Mouse (Mus musculus): Measurements from ENCODE around the gene Tpra1. TPM values are rescaled to one million over a fixed set of nuclear protein-coding genes. Genes with fewer than 3 reads are reported as not detected.

Tpra1 gene
- polyA plus RNA-seq, 1 experiment from 2014 or later, result 62.2 TPM

- peak overlapping the region; percentile 84 for H3K4me2 ChIP-seq (ENCODE audit: low read length)
- H3K36me3 ChIP-seq (ENCODE audit: insufficient read depth, low read length), result peaks cover 23% of the 10 kb centered on the region; the same call in 1 of the 2 replicates
- no peak overlapping the region for H3K27ac ChIP-seq
- ATAC-seq (replicated peaks; ENCODE audit: low FRiP score, low read depth) (no peak), DNase-seq (ENCODE audit: low spot score) (no peak)
- no peak for TF ChIP-seq CTCF (IDR thresholded peaks at IDR 0.05; ENCODE audit: low read depth)
- no peaks in the 10 kb centered on the region; the same call in 1 of the 2 replicates for H3K4me1 ChIP-seq (replicated peaks; ENCODE audit: insufficient read depth, low read length)
- no peaks in the 10 kb centered on the region for H3K27me3 ChIP-seq (ENCODE audit: insufficient read depth, low read length)
- H3K4me3 ChIP-seq (replicated peaks; ENCODE audit: low read depth, low read length), result no peak overlapping the region; the same call in 1 of the 2 replicates
- WGBS, result 34% methylated on average over 7 of the region's 7 CpGs
- no peak overlapping the region for H3K9ac ChIP-seq (ENCODE audit: low read depth, low read length)
- no peaks in the 10 kb centered on the region for H3K9me3 ChIP-seq (replicated peaks; ENCODE audit: low read length)
Measured at GRCm38 (mm10) chr6:88897246-88897645, 4.8 kb upstream of the Tpra1 start.

GRCm38 (mm10) chr6:88898534-88899048 lies 3.5 kb upstream of the Tpra1 start, which contains the start of gene Mcm2:
TSS of gene Mcm2 (minus strand) at chr6:88898780.
- under 1% methylated on average over 33 of the region's 33 CpGs for WGBS
- peak within 1 kb of the TSS; percentile 70 for H3K4me3 ChIP-seq (replicated peaks; ENCODE audit: low read depth, low read length)
- ATAC-seq (replicated peaks; ENCODE audit: low FRiP score, low read depth), result peak; percentile 75
- H3K9me3 ChIP-seq (replicated peaks; ENCODE audit: low read length), result no peaks in the 10 kb centered on the region
- DNase-seq (ENCODE audit: low spot score), result peak; percentile 98
- peak within 1 kb of the TSS; percentile 84 for H3K4me2 ChIP-seq (ENCODE audit: low read length)
- H3K27ac ChIP-seq, result peak within 1 kb of the TSS; percentile 76; the same call in 1 of the 2 replicates
- peaks cover 11% of the 10 kb centered on the region; the same call in 1 of the 2 replicates for H3K36me3 ChIP-seq (ENCODE audit: insufficient read depth, low read length)
- TF ChIP-seq CTCF (IDR thresholded peaks at IDR 0.05; ENCODE audit: low read depth), result no peak
- peaks cover 9% of the 10 kb centered on the region for H3K4me1 ChIP-seq (replicated peaks; ENCODE audit: insufficient read depth, low read length)
- no peaks in the 10 kb centered on the region for H3K27me3 ChIP-seq (ENCODE audit: insufficient read depth, low read length)
- H3K9ac ChIP-seq (ENCODE audit: low read depth, low read length), result peak within 1 kb of the TSS; percentile 75

GRCm38 (mm10) chr6:88899086-88899485 lies 3.0 kb upstream of the Tpra1 start:
- DNase-seq (ENCODE audit: low spot score), result no peak
- no peak for ATAC-seq (replicated peaks; ENCODE audit: low FRiP score, low read depth)

GRCm38 (mm10) chr6:88899628-88900027 lies 2.4 kb upstream of the Tpra1 start:
- no peak for DNase-seq (ENCODE audit: low spot score)
- no peak for ATAC-seq (replicated peaks; ENCODE audit: low FRiP score, low read depth)
- no peaks in the 10 kb centered on the region for H3K27me3 ChIP-seq (ENCODE audit: insufficient read depth, low read length)
- peaks cover 17% of the 10 kb centered on the region for H3K4me1 ChIP-seq (replicated peaks; ENCODE audit: insufficient read depth, low read length)
- 91% methylated on average over 2 of the region's 2 CpGs for WGBS
- H3K27ac ChIP-seq, result no peak overlapping the region
- H3K9ac ChIP-seq (ENCODE audit: low read depth, low read length), result no peak overlapping the region
- H3K4me3 ChIP-seq (replicated peaks; ENCODE audit: low read depth, low read length), result no peak overlapping the region
- H3K4me2 ChIP-seq (ENCODE audit: low read length), result no peak overlapping the region
- no peaks in the 10 kb centered on the region for H3K9me3 ChIP-seq (replicated peaks; ENCODE audit: low read length)
- TF ChIP-seq CTCF (IDR thresholded peaks at IDR 0.05; ENCODE audit: low read depth), result no peak
- H3K36me3 ChIP-seq (ENCODE audit: insufficient read depth, low read length), result peaks cover 9% of the 10 kb centered on the region; the same call in 1 of the 2 replicates

More at GRCm38 (mm10) chr6:88899086-88899485, 3.0 kb upstream of the Tpra1 start:
- Histone ChIP-seq H3K27me3 (ENCODE audit: insufficient read depth, low read length) (no peaks in the 10 kb centered on the region), H3K4me3 (replicated peaks; ENCODE audit: low read depth, low read length) (0 out of 2 replicates have a peak overlapping the region, but pooled peaks have one; percentile 70), H3K4me2 (ENCODE audit: low read length) (peak overlapping the region; percentile 84), H3K9me3 (replicated peaks; ENCODE audit: low read length) (no peaks in the 10 kb centered on the region), H3K4me1 (replicated peaks; ENCODE audit: insufficient read depth, low read length) (peaks cover 14% of the 10 kb centered on the region), H3K27ac (no peak overlapping the region), H3K9ac (ENCODE audit: low read depth, low read length) (no peak overlapping the region), H3K36me3 (ENCODE audit: insufficient read depth, low read length) (peaks cover 11% of the 10 kb centered on the region; the same call in 1 of the 2 replicates)
- WGBS, result 61% methylated on average over 4 of the region's 4 CpGs
- no peak for TF ChIP-seq CTCF (IDR thresholded peaks at IDR 0.05; ENCODE audit: low read depth)

- 1% methylated on average over 5 of the region's 5 CpGs for WGBS
- H3K9ac ChIP-seq (ENCODE audit: low read depth, low read length), result peak overlapping the region; percentile 80
- peak overlapping the region; percentile 81 for H3K4me3 ChIP-seq (replicated peaks; ENCODE audit: low read depth, low read length)
- no peaks in the 10 kb centered on the region for H3K27me3 ChIP-seq (ENCODE audit: insufficient read depth, low read length)
- DNase-seq (ENCODE audit: low spot score), result peak; percentile 51
- peaks cover 22% of the 10 kb centered on the region for H3K4me1 ChIP-seq (replicated peaks; ENCODE audit: insufficient read depth, low read length)
- no peaks in the 10 kb centered on the region for H3K9me3 ChIP-seq (replicated peaks; ENCODE audit: low read length)
- no peaks in the 10 kb centered on the region for H3K36me3 ChIP-seq (ENCODE audit: insufficient read depth, low read length)
- peak overlapping the region; percentile 89 for H3K4me2 ChIP-seq (ENCODE audit: low read length)
- peak overlapping the region; percentile 92 for H3K27ac ChIP-seq
- ATAC-seq (replicated peaks; ENCODE audit: low FRiP score, low read depth), result peak; percentile 5
- no peak for TF ChIP-seq CTCF (IDR thresholded peaks at IDR 0.05; ENCODE audit: low read depth)
Measured at GRCm38 (mm10) chr6:88901471-88901870, 580 bp upstream of the Tpra1 start.

GRCm38 (mm10) chr6:88903708-88904107 lies 1.7 kb downstream of the Tpra1 start:
- peak overlapping the region; percentile 76 for H3K4me2 ChIP-seq (ENCODE audit: low read length)
- no peaks in the 10 kb centered on the region for H3K36me3 ChIP-seq (ENCODE audit: insufficient read depth, low read length)
- no peak for TF ChIP-seq CTCF (IDR thresholded peaks at IDR 0.05; ENCODE audit: low read depth)
- DNase-seq (ENCODE audit: low spot score) (no peak), ATAC-seq (replicated peaks; ENCODE audit: low FRiP score, low read depth) (no peak)
- WGBS, result 68% methylated on average over 5 of the region's 5 CpGs
- H3K9me3 ChIP-seq (replicated peaks; ENCODE audit: low read length), result no peaks in the 10 kb centered on the region
- H3K4me1 ChIP-seq (replicated peaks; ENCODE audit: insufficient read depth, low read length), result peaks cover 22% of the 10 kb centered on the region
- H3K27ac ChIP-seq, result no peak overlapping the region
- H3K9ac ChIP-seq (ENCODE audit: low read depth, low read length), result peak overlapping the region; percentile 80; the same call in 1 of the 2 replicates
- H3K4me3 ChIP-seq (replicated peaks; ENCODE audit: low read depth, low read length), result 0 out of 2 replicates have a peak overlapping the region, but pooled peaks have one; percentile 81
- H3K27me3 ChIP-seq (ENCODE audit: insufficient read depth, low read length), result no peaks in the 10 kb centered on the region

Measured in kidney, postnatal 0 days (tissue).